Mouse (Mus musculus): ENCODE results near the gene Cyb561d2. TPM values are rescaled to one million over a fixed set of nuclear protein-coding genes. Genes with fewer than 3 reads are reported as not detected.

The Cyb561d2 gene
- polyA plus RNA-seq, 1 experiment, result 31.3 TPM

DNA sequence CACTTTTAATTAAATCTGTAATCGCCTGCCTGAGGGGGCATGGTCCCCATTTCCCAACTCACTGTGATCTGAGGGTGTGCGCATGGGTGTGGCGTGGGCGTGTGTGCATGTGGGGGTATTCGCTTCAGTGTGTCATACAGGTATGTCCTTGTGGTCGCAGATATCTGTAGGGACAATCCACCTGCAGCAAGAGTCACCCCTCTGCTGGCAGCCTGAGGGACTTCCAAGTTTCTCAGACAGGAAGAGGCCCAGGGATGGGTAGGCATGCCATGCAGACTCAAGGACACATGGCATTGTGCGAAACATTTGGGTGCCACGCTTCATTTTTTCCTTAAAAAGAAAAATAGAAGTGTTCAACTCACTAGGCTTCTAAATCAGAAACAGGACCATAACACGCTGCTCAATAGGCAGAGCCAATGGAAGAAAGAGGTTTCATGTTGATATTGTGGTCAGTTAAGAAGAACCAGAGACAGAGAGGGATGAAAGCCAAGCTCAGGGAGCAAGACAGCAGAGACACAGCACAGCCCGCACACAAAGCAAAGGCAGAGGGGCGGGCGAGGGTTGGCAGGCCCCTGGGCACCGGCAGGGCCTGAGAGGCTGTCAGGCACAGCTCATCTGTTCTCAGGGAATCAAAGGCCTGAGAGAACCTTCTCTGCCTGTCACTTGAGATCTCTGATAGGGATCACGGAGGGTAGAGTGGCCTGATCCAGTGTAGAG lies 31.5 kb downstream of the Cyb561d2 start:
- Histone ChIP-seq H3K4me3 (ENCODE audit: insufficient read depth, low read length) (no peak overlapping the region), H3K4me1 (ENCODE audit: control insufficient read depth, insufficient read depth, low read length) (no peaks in the 10 kb centered on the region), H3K27ac (ENCODE audit: insufficient read depth, low read length) (no peak overlapping the region)
- TF ChIP-seq POLR2A (IDR thresholded peaks at IDR 0.05; ENCODE audit: extremely low read depth, insufficient read depth, low read length) (no peak), CTCF (IDR thresholded peaks at IDR 0.05; ENCODE audit: extremely low read depth, insufficient read depth, low read length) (no peak)

GRCm38 (mm10) chr9:107508266-107508665 lies 33.7 kb downstream of the Cyb561d2 start:
- H3K27ac ChIP-seq (ENCODE audit: insufficient read depth, low read length), result no peak overlapping the region
- H3K4me1 ChIP-seq (ENCODE audit: control insufficient read depth, insufficient read depth, low read length), result no peaks in the 10 kb centered on the region
- H3K4me3 ChIP-seq (ENCODE audit: insufficient read depth, low read length), result no peak overlapping the region
- TF ChIP-seq POLR2A (IDR thresholded peaks at IDR 0.05; ENCODE audit: extremely low read depth, insufficient read depth, low read length) (no peak), CTCF (IDR thresholded peaks at IDR 0.05; ENCODE audit: extremely low read depth, insufficient read depth, low read length) (no peak)

GRCm38 (mm10) chr9:107504662-107505537 lies 37.1 kb downstream of the Cyb561d2 start:
- Histone ChIP-seq H3K4me3 (ENCODE audit: insufficient read depth, low read length) (no peak overlapping the region), H3K4me1 (ENCODE audit: control insufficient read depth, insufficient read depth, low read length) (no peaks in the 10 kb centered on the region), H3K27ac (ENCODE audit: insufficient read depth, low read length) (no peak overlapping the region)
- TF ChIP-seq POLR2A (IDR thresholded peaks at IDR 0.05; ENCODE audit: extremely low read depth, insufficient read depth, low read length) (no peak), CTCF (IDR thresholded peaks at IDR 0.05; ENCODE audit: extremely low read depth, insufficient read depth, low read length) (no peak)

DNA sequence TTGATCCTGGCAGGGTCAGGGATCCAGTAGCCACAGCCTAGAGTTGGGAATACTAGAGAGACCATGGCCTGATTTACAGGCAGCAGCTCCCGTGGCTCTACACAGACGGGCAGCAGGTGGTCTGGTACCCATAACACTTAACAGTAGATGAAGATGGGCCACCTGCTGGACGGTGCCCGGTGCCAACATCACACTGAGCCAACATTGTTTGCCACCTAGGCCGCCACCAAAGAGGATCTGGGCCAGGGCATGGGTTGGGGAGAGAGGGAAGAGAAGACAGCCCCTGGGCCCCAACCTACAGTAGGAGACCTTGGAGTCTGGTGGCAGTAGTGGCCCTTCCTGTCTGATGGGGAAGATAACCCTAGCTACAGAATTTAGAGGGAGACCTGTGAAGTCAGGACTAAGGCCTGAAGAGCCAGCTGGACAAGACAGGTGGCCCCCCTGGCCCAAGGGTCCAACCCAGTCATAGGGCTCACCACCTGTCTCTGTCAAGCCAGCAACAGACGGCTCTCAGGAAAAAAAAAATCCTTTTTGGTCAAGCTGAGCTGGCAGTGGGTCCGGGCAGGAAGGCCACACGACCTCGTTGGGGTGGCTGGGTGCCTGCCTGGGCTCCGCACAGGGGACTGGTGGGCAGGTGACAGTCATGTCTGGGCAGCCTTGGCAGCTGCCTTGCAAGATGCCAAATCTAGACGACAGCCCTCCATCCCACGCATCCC lies 39.7 kb downstream of the Cyb561d2 start:
- H3K4me1 ChIP-seq (ENCODE audit: control insufficient read depth, insufficient read depth, low read length), result no peaks in the 10 kb centered on the region
- TF ChIP-seq CTCF (IDR thresholded peaks at IDR 0.05; ENCODE audit: extremely low read depth, insufficient read depth, low read length) (no peak), POLR2A (IDR thresholded peaks at IDR 0.05; ENCODE audit: extremely low read depth, insufficient read depth, low read length) (no peak)
- no peak overlapping the region for H3K27ac ChIP-seq (ENCODE audit: insufficient read depth, low read length)
- H3K4me3 ChIP-seq (ENCODE audit: insufficient read depth, low read length), result no peak overlapping the region

DNA sequence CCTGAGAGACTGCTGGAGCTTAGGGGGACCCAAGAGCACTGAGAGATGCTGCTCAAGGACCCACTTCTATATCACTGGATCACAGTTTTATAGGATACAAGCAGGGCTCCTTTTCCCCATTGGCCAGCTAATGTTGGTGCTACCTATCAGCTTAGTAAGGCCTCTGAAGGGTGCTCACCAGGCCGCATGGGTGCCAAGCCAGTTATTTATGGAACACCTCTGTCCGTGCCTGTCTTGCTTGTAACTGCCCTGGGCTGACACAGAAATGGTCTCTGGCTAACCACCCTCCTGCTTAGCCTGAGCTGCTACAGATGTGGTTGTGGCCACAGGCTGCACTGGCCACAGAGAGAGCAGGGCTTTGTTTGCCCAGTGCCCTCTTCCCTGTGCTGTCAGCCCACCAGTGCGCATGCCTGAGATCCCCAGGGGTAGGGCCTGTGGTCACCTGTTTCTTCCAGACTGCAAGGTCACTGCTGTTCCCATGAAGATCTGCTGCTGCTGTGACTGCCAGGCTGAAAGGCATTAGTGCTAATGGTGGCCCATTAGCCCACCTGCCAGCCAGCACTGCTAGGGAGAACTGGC lies 41.2 kb downstream of the Cyb561d2 start:
- TF ChIP-seq POLR2A (IDR thresholded peaks at IDR 0.05; ENCODE audit: extremely low read depth, insufficient read depth, low read length), result no peak
- TF ChIP-seq CTCF (IDR thresholded peaks at IDR 0.05; ENCODE audit: extremely low read depth, insufficient read depth, low read length), result no peak
- H3K27ac ChIP-seq (ENCODE audit: insufficient read depth, low read length), result no peak overlapping the region
- no peak overlapping the region for H3K4me3 ChIP-seq (ENCODE audit: insufficient read depth, low read length)
- H3K4me1 ChIP-seq (ENCODE audit: control insufficient read depth, insufficient read depth, low read length), result no peaks in the 10 kb centered on the region

GRCm38 (mm10) chr9:107496359-107496758 lies 45.6 kb downstream of the Cyb561d2 start:
- TF ChIP-seq POLR2A (IDR thresholded peaks at IDR 0.05; ENCODE audit: extremely low read depth, insufficient read depth, low read length), result no peak
- TF ChIP-seq CTCF (IDR thresholded peaks at IDR 0.05; ENCODE audit: extremely low read depth, insufficient read depth, low read length), result no peak
- Histone ChIP-seq H3K4me1 (ENCODE audit: control insufficient read depth, insufficient read depth, low read length) (no peaks in the 10 kb centered on the region), H3K4me3 (ENCODE audit: insufficient read depth, low read length) (no peak overlapping the region), H3K27ac (ENCODE audit: insufficient read depth, low read length) (no peak overlapping the region)

GRCm38 (mm10) chr9:107494238-107494637 lies 47.8 kb downstream of the Cyb561d2 start:
- TF ChIP-seq POLR2A (IDR thresholded peaks at IDR 0.05; ENCODE audit: extremely low read depth, insufficient read depth, low read length) (no peak), CTCF (IDR thresholded peaks at IDR 0.05; ENCODE audit: extremely low read depth, insufficient read depth, low read length) (no peak)
- H3K27ac ChIP-seq (ENCODE audit: insufficient read depth, low read length), result no peak overlapping the region
- no peak overlapping the region for H3K4me3 ChIP-seq (ENCODE audit: insufficient read depth, low read length)
- no peaks in the 10 kb centered on the region for H3K4me1 ChIP-seq (ENCODE audit: control insufficient read depth, insufficient read depth, low read length)

DNA sequence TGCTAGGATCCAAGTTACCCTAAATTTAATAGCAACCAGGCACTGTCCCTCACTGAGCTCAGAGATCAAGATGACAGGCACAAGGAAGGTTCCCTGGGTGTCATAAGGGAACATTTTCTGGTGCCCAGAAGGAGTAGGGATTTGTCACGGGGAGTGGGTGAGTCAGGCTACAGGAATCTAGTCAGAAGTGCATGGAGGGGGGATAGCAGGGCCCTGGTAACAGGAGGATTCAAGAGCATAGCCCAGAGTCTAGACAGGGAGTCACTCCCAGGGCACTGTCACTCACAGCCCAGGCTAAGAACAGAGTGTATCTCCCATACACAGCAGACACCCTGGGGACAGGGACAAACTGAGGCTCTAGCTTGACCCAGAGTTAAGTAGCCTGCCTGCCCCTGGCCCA lies 48.5 kb downstream of the Cyb561d2 start:
- H3K4me1 ChIP-seq (ENCODE audit: control insufficient read depth, insufficient read depth, low read length), result no peaks in the 10 kb centered on the region
- H3K27ac ChIP-seq (ENCODE audit: insufficient read depth, low read length), result no peak overlapping the region
- TF ChIP-seq POLR2A (IDR thresholded peaks at IDR 0.05; ENCODE audit: extremely low read depth, insufficient read depth, low read length), result no peak
- no peak for TF ChIP-seq CTCF (IDR thresholded peaks at IDR 0.05; ENCODE audit: extremely low read depth, insufficient read depth, low read length)
- H3K4me3 ChIP-seq (ENCODE audit: insufficient read depth, low read length), result no peak overlapping the region

GRCm38 (mm10) chr9:107490625-107491024 lies 51.4 kb downstream of the Cyb561d2 start:
- Histone ChIP-seq H3K4me3 (ENCODE audit: insufficient read depth, low read length) (no peak overlapping the region), H3K27ac (ENCODE audit: insufficient read depth, low read length) (no peak overlapping the region), H3K4me1 (ENCODE audit: control insufficient read depth, insufficient read depth, low read length) (no peaks in the 10 kb centered on the region)
- no peak for TF ChIP-seq CTCF (IDR thresholded peaks at IDR 0.05; ENCODE audit: extremely low read depth, insufficient read depth, low read length)
- TF ChIP-seq POLR2A (IDR thresholded peaks at IDR 0.05; ENCODE audit: extremely low read depth, insufficient read depth, low read length), result no peak

Data from cortical plate, adult 2 months (tissue).